Mouse (Mus musculus) T-helper 17 cell (primary cell): ENCODE measurements around the gene Sik3.

Experiments
- in situ Hi-C, 2 experiments: fragments of 300-600 bp; cut with MboI, MseI; formaldehyde crosslinking; loops; 1 replicate in 1 of 2; 2 replicates in 1 of 2; pipeline ENCODE4 v1.15.1; 2025; ENCODE audit warnings: high pct_unique_total_duplicates in 2 of 2

Sik3 gene

GRCm38 (mm10) chr9:46015081-46015551, 2.5 kb downstream of the Sik3 start:
- in situ Hi-C loops = loop anchor here in 1 of 2 experiments (10.0 kb wide), 1 partner anchor 70 kb away; no protein-coding TSS in a partner anchor

GRCm38 (mm10) chr9:46015831-46016230, 3.2 kb downstream of the Sik3 start:
- in situ Hi-C loops = loop anchor here in 1 of 2 experiments (10.0 kb wide), 1 partner anchor 69 kb away; no protein-coding TSS in a partner anchor

GRCm38 (mm10) chr9:46016417-46016816, 3.8 kb downstream of the Sik3 start:
- in situ Hi-C loops = loop anchor here in 1 of 2 experiments (10.0 kb wide), 1 partner anchor 68 kb away; no protein-coding TSS in a partner anchor

GRCm38 (mm10) chr9:46018316-46018715, 5.7 kb downstream of the Sik3 start:
- in situ Hi-C loops = loop anchor here in 1 of 2 experiments (10.0 kb wide), 1 partner anchor 66 kb away; no protein-coding TSS in a partner anchor

GRCm38 (mm10) chr9:46019975-46020374, 7.4 kb downstream of the Sik3 start:
- in situ Hi-C loops = loop anchor here in 1 of 2 experiments (10.0 kb wide), 1 partner anchor 65 kb away; no protein-coding TSS in a partner anchor

GRCm38 (mm10) chr9:46023591-46023990, 11.0 kb downstream of the Sik3 start:
- in situ Hi-C loops = no loop called here

- in situ Hi-C loops = no loop called here
Observed at GRCm38 (mm10) chr9:46026058-46026849, 13.6 kb downstream of the Sik3 start.

GRCm38 (mm10) chr9:46027994-46028393, 15.4 kb downstream of the Sik3 start:
- in situ Hi-C loops = no loop called here

GRCm38 (mm10) chr9:46029534-46029933, 16.9 kb downstream of the Sik3 start:
- in situ Hi-C loops = no loop called here

- in situ Hi-C loops = no loop called here
Observed at GRCm38 (mm10) chr9:46030184-46030583, 17.6 kb downstream of the Sik3 start.

- in situ Hi-C loops = no loop called here
Observed at GRCm38 (mm10) chr9:46030968-46031367, 18.3 kb downstream of the Sik3 start.

- in situ Hi-C loops = no loop called here
Observed at GRCm38 (mm10) chr9:46032190-46032589, 19.6 kb downstream of the Sik3 start.

- in situ Hi-C loops = no loop called here
Observed at GRCm38 (mm10) chr9:46033058-46033457, 20.4 kb downstream of the Sik3 start.

GRCm38 (mm10) chr9:46033862-46034261, 21.2 kb downstream of the Sik3 start:
- in situ Hi-C loops = no loop called here

GRCm38 (mm10) chr9:46035290-46035871, 22.8 kb downstream of the Sik3 start:
- in situ Hi-C loops = no loop called here

- in situ Hi-C loops = no loop called here
Observed at GRCm38 (mm10) chr9:46036881-46037280, 24.3 kb downstream of the Sik3 start.

- in situ Hi-C loops = no loop called here
Observed at GRCm38 (mm10) chr9:46038786-46039185, 26.2 kb downstream of the Sik3 start.

- in situ Hi-C loops = no loop called here
Observed at GRCm38 (mm10) chr9:46041186-46041585, 28.6 kb downstream of the Sik3 start.

GRCm38 (mm10) chr9:46042387-46042786, 29.8 kb downstream of the Sik3 start:
- in situ Hi-C loops = no loop called here

GRCm38 (mm10) chr9:46043626-46044025, 31.0 kb downstream of the Sik3 start:
- in situ Hi-C loops = no loop called here

GRCm38 (mm10) chr9:46046724-46047517, 34.3 kb downstream of the Sik3 start:
- in situ Hi-C loops = no loop called here

- in situ Hi-C loops = no loop called here
Observed at GRCm38 (mm10) chr9:46049525-46049924, 36.9 kb downstream of the Sik3 start.
